Mouse (Mus musculus): Measurements from ENCODE around the gene Spats2. TPM values are rescaled to one million over a fixed set of nuclear protein-coding genes. Genes with fewer than 3 reads are reported as not detected.
"Not testable (repeated sequence)": the region's sequence is repeated elsewhere in the genome, so short reads cannot be mapped to it uniquely, and the experiment has no call there.

The Spats2 gene
- polyA plus RNA-seq (2015; fragmentation: Nextera tagmentation; extraction: Ambion mirVana), result 42.1 and 45.0 TPM in 2 replicates

GRCm38 (mm10) chr15:99125711-99126080 lies at the start of gene Spats2:
Gene Spats2, plus strand, starts transcription at chr15:99125916.
- Histone ChIP-seq H3K27ac (peak within 1 kb of the TSS; percentile 96), H3K9ac (peak within 1 kb of the TSS; percentile 84), H3K4me1 (replicated peaks) (peaks cover 38% of the 10 kb centered on the region), H3K9me3 (no peaks in the 10 kb centered on the region), H3K36me3 (no peaks in the 10 kb centered on the region), H3K27me3 (no peaks in the 10 kb centered on the region; the same call in 1 of the 2 replicates), H3K4me2 (peak within 1 kb of the TSS; percentile 62), H3K4me3 (peak within 1 kb of the TSS; percentile 67)
- no peak for ATAC-seq (ENCODE audit: low FRiP score)
- WGBS, result 2% methylated on average over 12 of the region's 12 CpGs

- not testable (repeated sequence) for H3K36me3 ChIP-seq; H3K27ac ChIP-seq; H3K9me3 ChIP-seq; H3K27me3 ChIP-seq; ATAC-seq (ENCODE audit: low FRiP score)
- Histone ChIP-seq H3K4me1 (replicated peaks) (peaks cover 17% of the 10 kb centered on the region), H3K9ac (peak overlapping the region; percentile 24; the same call in 1 of the 2 replicates), H3K4me3 (peak overlapping the region; percentile 53; the same call in 1 of the 2 replicates), H3K4me2 (peak overlapping the region; percentile 90)
- 99% methylated on average over 3 of the region's 3 CpGs for WGBS
Observed at GRCm38 (mm10) chr15:99076011-99076410, 49.7 kb upstream of the Spats2 start.

- ATAC-seq (ENCODE audit: low FRiP score), result no peak
Observed at GRCm38 (mm10) chr15:99078181-99078910, 47.4 kb upstream of the Spats2 start.

GRCm38 (mm10) chr15:99079804-99080203 lies 45.9 kb upstream of the Spats2 start:
- no peak overlapping the region for H3K4me3 ChIP-seq
- H3K9ac ChIP-seq, result no peak overlapping the region
- peaks cover 14% of the 10 kb centered on the region for H3K4me1 ChIP-seq (replicated peaks)
- 87% methylated on average over 3 of the region's 3 CpGs for WGBS
- no peak overlapping the region for H3K4me2 ChIP-seq
- H3K36me3 ChIP-seq, result no peaks in the 10 kb centered on the region; the same call in 1 of the 2 replicates
- no peak overlapping the region for H3K27ac ChIP-seq
- ATAC-seq (ENCODE audit: low FRiP score), result no peak
- no peaks in the 10 kb centered on the region for H3K9me3 ChIP-seq
- peaks cover 18% of the 10 kb centered on the region for H3K27me3 ChIP-seq

More at GRCm38 (mm10) chr15:99078181-99078910, 47.4 kb upstream of the Spats2 start:
- H3K4me2 ChIP-seq, result no peak overlapping the region
- 0 out of 2 replicates have a peak overlapping the region, but pooled peaks have one; percentile 13 for H3K9ac ChIP-seq
- H3K36me3 ChIP-seq, result no peaks in the 10 kb centered on the region; the same call in 1 of the 2 replicates
- H3K4me1 ChIP-seq (replicated peaks), result peaks cover 17% of the 10 kb centered on the region
- no peak overlapping the region for H3K4me3 ChIP-seq
- no peak overlapping the region for H3K27ac ChIP-seq
- no peaks in the 10 kb centered on the region for H3K9me3 ChIP-seq
- 81% methylated on average over 14 of the region's 15 CpGs for WGBS
- H3K27me3 ChIP-seq, result peaks cover 3% of the 10 kb centered on the region; the same call in 1 of the 2 replicates

GRCm38 (mm10) chr15:99082322-99082721 lies 43.4 kb upstream of the Spats2 start:
- Histone ChIP-seq H3K9ac (no peak overlapping the region), H3K4me2 (no peak overlapping the region)
- no peak for ATAC-seq (ENCODE audit: low FRiP score)

GRCm38 (mm10) chr15:99082840-99083239 lies 42.9 kb upstream of the Spats2 start:
- Histone ChIP-seq H3K4me1 (replicated peaks) (peaks cover 6% of the 10 kb centered on the region), H3K4me2 (no peak overlapping the region), H3K36me3 (no peaks in the 10 kb centered on the region; the same call in 1 of the 2 replicates), H3K27ac (no peak overlapping the region), H3K9me3 (no peaks in the 10 kb centered on the region), H3K4me3 (no peak overlapping the region), H3K9ac (no peak overlapping the region), H3K27me3 (peaks cover 48% of the 10 kb centered on the region)
- 92% methylated on average over 16 of the region's 16 CpGs for WGBS
- no peak for ATAC-seq (ENCODE audit: low FRiP score)

More at GRCm38 (mm10) chr15:99082322-99082721, 43.4 kb upstream of the Spats2 start:
- no peaks in the 10 kb centered on the region for H3K9me3 ChIP-seq
- 91% methylated on average over 12 of the region's 12 CpGs for WGBS
- no peak overlapping the region for H3K27ac ChIP-seq
- peaks cover 3% of the 10 kb centered on the region; the same call in 1 of the 2 replicates for H3K4me1 ChIP-seq (replicated peaks)
- no peak overlapping the region for H3K4me3 ChIP-seq
- peaks cover 43% of the 10 kb centered on the region for H3K27me3 ChIP-seq
- no peaks in the 10 kb centered on the region; the same call in 1 of the 2 replicates for H3K36me3 ChIP-seq

- Histone ChIP-seq H3K27ac (no peak overlapping the region), H3K36me3 (no peaks in the 10 kb centered on the region; the same call in 1 of the 2 replicates), H3K4me1 (replicated peaks) (peaks cover 10% of the 10 kb centered on the region), H3K9me3 (no peaks in the 10 kb centered on the region), H3K4me3 (no peak overlapping the region), H3K9ac (no peak overlapping the region), H3K27me3 (peaks cover 53% of the 10 kb centered on the region), H3K4me2 (no peak overlapping the region)
- 76% methylated on average over 9 of the region's 9 CpGs for WGBS
- no peak for ATAC-seq (ENCODE audit: low FRiP score)
Observed at GRCm38 (mm10) chr15:99083258-99083657, 42.5 kb upstream of the Spats2 start.

GRCm38 (mm10) chr15:99083867-99084557 lies 41.7 kb upstream of the Spats2 start:
- Histone ChIP-seq H3K4me3 (no peak overlapping the region), H3K4me2 (peak overlapping the region; percentile 23), H3K4me1 (replicated peaks) (peaks cover 18% of the 10 kb centered on the region), H3K9ac (no peak overlapping the region), H3K9me3 (no peaks in the 10 kb centered on the region), H3K27ac (no peak overlapping the region), H3K27me3 (peaks cover 60% of the 10 kb centered on the region), H3K36me3 (no peaks in the 10 kb centered on the region; the same call in 1 of the 2 replicates)
- WGBS, result 12% methylated on average over 11 of the region's 11 CpGs
- ATAC-seq (ENCODE audit: low FRiP score), result no peak

- Histone ChIP-seq H3K4me3 (no peak overlapping the region), H3K9ac (no peak overlapping the region), H3K9me3 (no peaks in the 10 kb centered on the region), H3K27ac (no peak overlapping the region), H3K4me1 (replicated peaks) (peaks cover 24% of the 10 kb centered on the region), H3K4me2 (peak overlapping the region; percentile 23), H3K27me3 (peaks cover 66% of the 10 kb centered on the region), H3K36me3 (no peaks in the 10 kb centered on the region; the same call in 1 of the 2 replicates)
- WGBS, result 10% methylated on average over 19 of the region's 19 CpGs
- ATAC-seq (ENCODE audit: low FRiP score), result no peak
Observed at GRCm38 (mm10) chr15:99084618-99085017, 41.1 kb upstream of the Spats2 start.

- ATAC-seq (ENCODE audit: low FRiP score), result no peak
- Histone ChIP-seq H3K9me3 (no peaks in the 10 kb centered on the region), H3K4me2 (peak overlapping the region; percentile 15), H3K4me1 (replicated peaks) (peaks cover 36% of the 10 kb centered on the region), H3K36me3 (no peaks in the 10 kb centered on the region; the same call in 1 of the 2 replicates), H3K9ac (no peak overlapping the region), H3K27me3 (peaks cover 79% of the 10 kb centered on the region), H3K4me3 (0 out of 2 replicates have a peak overlapping the region, but pooled peaks have one; percentile 7), H3K27ac (no peak overlapping the region)
- WGBS, result 71% methylated on average over 4 of the region's 4 CpGs
Observed at GRCm38 (mm10) chr15:99085997-99086396, 39.7 kb upstream of the Spats2 start.

- Histone ChIP-seq H3K27ac (peak within 1 kb of the TSS; percentile 30; the same call in 1 of the 2 replicates), H3K27me3 (peaks cover 89% of the 10 kb centered on the region), H3K9me3 (no peaks in the 10 kb centered on the region), H3K4me1 (replicated peaks) (peaks cover 42% of the 10 kb centered on the region), H3K36me3 (no peaks in the 10 kb centered on the region), H3K4me3 (peak within 1 kb of the TSS; percentile 32), H3K9ac (peak within 1 kb of the TSS; percentile 60; the same call in 1 of the 2 replicates), H3K4me2 (peak within 1 kb of the TSS; percentile 48)
- no peak for ATAC-seq (ENCODE audit: low FRiP score)
- whole genome bisulfite sequencing, result 7% methylated on average over 60 of the region's 60 CpGs
Observed at GRCm38 (mm10) chr15:99087253-99088075, 38.3 kb upstream of the Spats2 start, which contains the start of gene C1ql4. Gene C1ql4, minus strand, starts transcription at chr15:99087817.

Measured in hindbrain, embryonic 13.5 days (tissue).